Mouse (Mus musculus) G1E (cell line): ENCODE results near the gene Rint1.

Experiments
- CTCF ChIP-seq: IDR thresholded peaks from 2 replicates; pipeline ENCODE4 v1.5.1; 2012; ENCODE audit warnings: low read depth, low read length, inconsistent platforms, mixed read lengths
- TAL1 ChIP-seq: conservative IDR thresholded peaks from 2 replicates; pipeline ENCODE4 v1.6.1; 2012; ENCODE audit warnings: low read depth, low read length, inconsistent platforms, mixed read lengths

DNA sequence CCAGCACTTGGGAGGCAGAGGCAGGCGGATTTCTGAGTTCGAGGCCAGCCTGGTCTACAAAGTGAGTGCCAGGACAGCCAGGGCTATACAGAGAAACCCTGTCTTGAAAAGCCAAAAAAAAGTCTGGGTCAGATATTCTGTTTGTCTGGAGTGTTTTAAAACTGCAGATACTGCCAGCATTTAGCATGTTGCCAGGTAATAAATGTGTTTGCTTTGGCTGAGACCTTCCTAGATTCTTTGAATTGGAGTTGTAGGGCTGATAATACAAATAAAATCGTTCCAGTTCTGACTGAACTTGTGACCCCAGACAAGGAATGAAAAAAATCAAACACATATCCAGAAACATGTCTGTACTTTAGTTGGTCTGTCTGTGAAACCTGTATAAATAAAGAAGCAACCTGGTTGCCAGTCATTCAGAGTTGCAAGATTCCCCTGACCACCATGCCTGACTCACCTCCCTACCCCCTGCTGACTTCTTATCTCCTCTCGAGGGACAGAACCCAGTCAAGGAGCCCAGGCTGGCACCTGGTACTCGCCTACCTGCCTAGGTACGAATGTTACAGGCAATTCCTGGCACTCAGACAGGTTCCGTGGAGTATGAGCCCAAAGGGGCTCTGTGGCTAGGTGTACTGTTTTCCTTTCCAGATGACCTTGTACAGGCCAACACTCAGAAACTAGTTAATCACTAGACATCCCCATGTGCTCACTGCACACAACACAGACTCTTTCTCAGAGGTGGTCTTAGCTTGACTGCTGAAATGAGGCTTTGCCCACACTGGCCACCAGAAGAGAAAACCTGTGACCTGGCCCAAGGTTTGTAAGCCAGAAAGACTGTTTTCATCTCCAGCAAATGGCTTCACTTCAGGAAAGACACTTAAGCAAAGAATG, 75.9 kb downstream of the Rint1 start:
- no peak for TF ChIP-seq CTCF
- TF ChIP-seq TAL1: no peak
